Mouse (Mus musculus): ENCODE data around the gene Samd4. TPM values are rescaled to one million over a fixed set of nuclear protein-coding genes. Genes with fewer than 3 reads are reported as not detected.
"Not testable (repeated sequence)": the region's sequence is repeated elsewhere in the genome, so short reads cannot be mapped to it uniquely, and the experiment has no call there.

The Samd4 gene
- polyA plus RNA-seq, 2 experiments from 2014 or later = 0.07 TPM; not detected in 1

DNA sequence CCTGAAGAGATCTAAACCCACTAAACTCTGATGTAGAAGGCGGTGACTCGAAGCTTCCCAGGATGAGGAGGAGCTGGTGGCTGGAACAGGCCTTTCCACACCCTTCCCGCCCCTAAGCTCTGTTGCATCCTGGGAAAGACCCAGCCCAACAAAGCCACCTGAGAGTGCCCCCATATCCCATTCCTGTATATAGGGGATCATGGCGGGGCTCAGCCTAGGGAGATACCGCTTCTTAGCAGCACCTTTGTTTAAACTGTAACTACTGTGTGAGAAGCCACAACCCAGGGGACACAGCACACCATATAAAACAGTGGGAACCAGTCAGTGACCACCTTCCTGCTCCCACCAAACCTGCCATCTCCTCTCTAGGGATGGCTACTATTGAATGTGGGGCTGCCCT, 193.2 kb downstream of the Samd4 start:
- no peak for ATAC-seq

- no peak for ATAC-seq
These were observed 194.4 kb downstream of the Samd4 start for GRCm38 (mm10) chr14:47076956-47077575.

- ATAC-seq = no peak
These were observed 194.9 kb downstream of the Samd4 start for GRCm38 (mm10) chr14:47077576-47077970.

DNA sequence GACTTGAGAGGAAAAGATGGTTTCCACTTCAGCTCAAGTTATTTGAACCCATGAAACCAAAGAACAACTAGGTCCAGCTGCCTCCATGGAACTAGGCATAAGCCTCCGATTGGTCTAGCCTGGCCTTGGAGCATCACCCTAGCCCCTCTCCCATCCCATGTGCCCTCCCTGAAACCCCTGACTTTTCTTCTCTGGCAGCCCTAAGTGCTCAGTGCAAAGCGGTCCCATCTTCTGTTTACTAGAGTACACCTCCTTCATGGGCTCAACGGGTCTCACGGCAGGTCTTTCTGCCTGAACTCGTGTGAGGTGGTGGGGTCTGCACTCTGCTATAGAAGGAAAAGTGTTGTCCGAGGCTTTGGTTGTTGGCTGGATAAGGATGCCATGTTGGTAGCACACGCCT, 197.3 kb downstream of the Samd4 start:
- ATAC-seq = no peak

DNA sequence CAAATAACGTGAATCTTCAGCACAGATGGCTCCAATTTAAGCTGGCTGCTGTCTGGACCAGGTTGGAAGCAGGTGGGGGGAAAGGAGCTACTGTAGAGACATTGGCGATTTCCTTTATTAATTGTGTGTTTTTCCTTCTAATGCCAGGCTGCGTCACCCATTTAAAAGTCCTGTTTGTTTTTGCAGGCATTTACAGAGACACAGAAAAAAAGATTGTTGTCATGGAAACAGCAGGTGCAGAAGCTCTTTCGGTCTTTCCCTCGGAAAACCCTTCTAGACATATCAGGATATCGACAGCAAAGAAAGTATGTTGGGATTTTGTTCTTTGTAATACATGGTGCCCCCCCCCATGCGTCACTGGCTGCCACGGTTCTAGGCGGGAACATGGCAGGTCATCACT, 200.7 kb downstream of the Samd4 start:
- no peak for ATAC-seq

DNA sequence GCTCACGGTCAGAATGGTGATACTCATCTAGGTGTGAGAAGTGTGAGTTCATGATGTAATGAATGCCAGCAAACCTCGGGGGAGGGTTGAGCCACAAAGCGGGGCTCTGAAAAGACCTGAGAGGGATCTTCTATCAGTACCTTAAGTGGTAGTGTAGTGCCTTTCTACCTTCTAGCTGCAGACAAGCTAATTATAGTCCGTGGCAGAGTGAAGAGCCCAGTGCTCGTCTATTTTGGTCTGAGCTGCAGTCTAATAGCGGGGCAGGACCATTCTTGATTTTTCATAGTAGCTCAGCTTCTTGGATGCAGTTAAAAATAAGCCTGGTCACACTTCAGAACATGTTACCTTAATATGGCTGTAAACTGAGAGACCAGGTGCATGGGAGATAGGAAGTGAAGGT, 201.2 kb downstream of the Samd4 start:
- ATAC-seq = no peak

GRCm38 (mm10) chr14:47084686-47085085, 202.0 kb downstream of the Samd4 start:
- ATAC-seq = no peak

- ATAC-seq = no peak
These were observed 203.5 kb downstream of the Samd4 start for GRCm38 (mm10) chr14:47086123-47086522.

GRCm38 (mm10) chr14:47086743-47087142, 204.1 kb downstream of the Samd4 start:
- peak; percentile 84 for ATAC-seq

DNA sequence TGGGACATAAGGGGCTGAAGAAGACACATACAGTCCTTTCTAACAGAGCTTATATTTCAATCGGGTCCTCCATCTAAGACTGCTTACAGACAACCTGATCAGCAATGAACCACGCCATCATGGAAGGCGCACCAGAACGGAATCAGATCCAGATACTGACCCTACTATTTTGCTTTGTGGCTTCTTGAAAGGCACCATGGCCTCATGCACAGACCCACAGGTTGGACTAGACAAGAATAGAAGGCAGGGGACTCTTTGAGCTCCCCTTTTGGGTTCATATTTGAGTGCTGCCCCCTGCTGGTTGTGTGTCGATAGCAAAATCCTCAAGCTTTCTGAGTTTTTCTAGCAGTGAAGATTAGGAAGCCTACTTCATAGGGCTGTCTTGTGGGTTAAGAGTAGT, 204.5 kb downstream of the Samd4 start:
- ATAC-seq = peak; percentile 70

DNA sequence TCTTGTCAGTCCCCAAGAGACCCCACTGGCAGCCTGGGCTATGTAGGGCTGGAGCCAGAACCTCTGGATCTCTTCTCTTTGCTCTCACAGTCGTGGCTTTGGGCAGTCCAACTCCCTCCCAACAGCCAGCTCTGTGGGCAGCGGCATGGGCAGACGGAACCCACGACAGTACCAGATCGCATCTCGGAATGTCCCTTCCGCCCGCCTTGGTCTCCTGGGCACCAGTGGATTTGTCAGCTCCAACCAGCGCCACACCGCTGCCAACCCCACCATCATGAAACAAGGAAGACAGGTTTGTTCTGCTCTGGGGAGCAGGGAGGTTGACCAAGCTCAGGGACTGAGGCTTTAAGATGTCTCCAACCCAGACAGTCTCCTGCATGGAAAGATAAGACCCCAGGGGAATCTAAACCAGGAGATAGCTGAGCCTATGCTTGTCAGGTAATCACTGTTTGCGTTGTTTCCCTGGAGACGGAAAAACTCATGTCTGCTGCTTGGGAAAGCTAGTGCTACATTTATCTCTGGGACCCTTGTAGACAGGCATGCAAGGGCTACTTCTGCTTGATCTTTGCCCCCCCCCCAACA, 205.1 kb downstream of the Samd4 start:
- no peak for ATAC-seq

DNA sequence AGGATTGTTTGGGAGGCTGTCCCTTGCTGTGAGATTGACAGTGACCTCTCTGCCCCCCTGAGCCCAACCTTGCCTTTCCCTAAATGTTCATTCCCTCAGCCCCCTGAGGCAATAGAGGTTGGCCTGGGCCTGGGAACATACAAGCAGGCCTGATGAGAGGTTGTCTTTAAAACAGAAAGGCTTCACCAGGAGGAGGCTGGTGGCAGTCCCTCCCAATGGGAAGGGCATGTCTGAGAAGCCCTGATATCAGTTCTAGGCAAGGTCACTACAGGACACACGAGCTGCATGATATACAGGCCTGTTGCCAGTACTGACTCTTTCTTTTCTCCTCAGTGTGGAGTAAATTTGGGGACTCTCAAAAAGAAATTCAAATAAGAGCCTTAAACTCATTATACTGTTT, 205.7 kb downstream of the Samd4 start:
- ATAC-seq = no peak

DNA sequence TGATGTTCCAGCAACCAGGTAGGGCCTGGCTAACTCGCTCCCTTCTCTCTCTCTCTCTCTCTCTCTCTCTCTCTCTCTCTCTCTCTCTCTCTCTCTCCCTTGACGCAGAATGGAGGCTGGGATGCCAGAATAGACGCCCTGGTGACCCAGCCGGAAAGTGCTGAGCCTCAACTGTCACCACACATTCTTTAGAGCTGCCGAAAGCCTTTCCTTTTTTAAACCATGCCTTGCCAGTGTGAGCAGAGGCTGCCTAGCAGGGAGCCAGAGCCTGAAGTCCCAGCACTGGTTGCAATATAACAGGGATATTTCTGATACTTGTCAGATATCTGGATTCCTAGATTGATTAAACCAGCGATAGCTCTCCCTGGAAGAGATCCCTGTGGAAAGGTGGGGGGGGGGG, 206.5 kb downstream of the Samd4 start:
- ATAC-seq = no peak

- no peak for ATAC-seq
These were observed 209.3 kb downstream of the Samd4 start for GRCm38 (mm10) chr14:47091908-47092307.

DNA sequence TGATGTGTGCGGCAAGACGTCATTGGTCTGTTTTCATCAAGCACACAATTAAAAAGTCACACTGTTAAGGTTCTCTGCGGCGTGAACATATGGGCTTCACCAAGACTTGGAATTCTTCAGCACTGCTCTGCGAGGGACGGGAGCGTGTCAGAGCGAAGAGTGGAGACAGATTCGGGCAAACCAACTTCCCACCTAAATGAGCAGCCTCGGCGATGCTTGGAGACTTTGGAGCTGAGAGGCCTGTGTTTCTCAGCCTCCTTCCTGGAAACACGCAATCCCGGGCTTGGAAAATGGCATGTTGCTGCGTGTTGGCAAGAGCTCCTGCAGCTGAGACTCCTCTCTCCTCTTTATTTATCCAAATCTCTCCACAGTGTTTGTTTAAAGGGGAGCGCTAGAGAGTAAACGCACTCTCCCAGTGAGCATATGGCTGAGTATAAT, 210.7 kb downstream of the Samd4 start:
- ATAC-seq = no peak

GRCm38 (mm10) chr14:47095036-47095435, 212.4 kb downstream of the Samd4 start:
- no peak for ATAC-seq

GRCm38 (mm10) chr14:47096357-47096756, 213.7 kb downstream of the Samd4 start:
- ATAC-seq = no peak

- peak; percentile 75 for ATAC-seq
These were observed 221.9 kb downstream of the Samd4 start for GRCm38 (mm10) chr14:47104246-47105173.

DNA sequence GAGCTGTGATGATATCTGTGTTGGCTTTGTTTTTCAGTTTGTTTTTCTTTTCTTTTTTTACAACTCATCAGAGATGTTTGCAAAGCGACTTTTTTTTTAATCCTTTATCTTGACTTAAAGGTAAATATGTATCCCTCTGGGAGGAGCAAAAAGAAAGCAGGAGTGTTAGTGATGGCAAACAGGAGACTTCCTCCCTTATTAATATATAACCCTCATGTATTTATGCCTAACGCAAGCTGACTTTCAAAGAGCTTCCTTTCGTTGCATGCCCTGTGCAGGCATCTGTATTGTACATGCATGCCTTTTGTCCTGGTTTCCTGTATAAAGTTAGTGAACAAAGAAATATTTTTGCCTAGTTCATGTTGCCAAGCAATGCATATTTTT, 222.5 kb downstream of the Samd4 start:
- peak; percentile 21 for ATAC-seq

DNA sequence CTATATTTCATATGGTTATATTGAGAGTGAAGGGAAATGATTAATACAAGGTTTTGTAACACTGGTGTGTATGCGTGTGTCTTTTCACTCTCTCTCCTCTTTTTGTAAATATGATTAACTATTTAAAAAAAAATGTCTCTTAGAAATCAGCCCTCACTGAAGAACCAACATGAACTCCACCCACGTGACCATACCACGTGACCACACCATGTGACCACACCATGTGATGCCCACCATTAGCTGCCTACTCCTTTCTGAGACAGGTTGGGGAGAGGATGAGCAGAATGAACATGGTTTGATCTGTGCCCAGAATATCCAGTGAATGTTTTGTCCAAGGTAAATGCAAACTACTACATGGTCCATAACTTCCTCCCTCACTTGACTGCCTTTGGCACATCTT, 223.1 kb downstream of the Samd4 start:
- ATAC-seq = no peak

DNA sequence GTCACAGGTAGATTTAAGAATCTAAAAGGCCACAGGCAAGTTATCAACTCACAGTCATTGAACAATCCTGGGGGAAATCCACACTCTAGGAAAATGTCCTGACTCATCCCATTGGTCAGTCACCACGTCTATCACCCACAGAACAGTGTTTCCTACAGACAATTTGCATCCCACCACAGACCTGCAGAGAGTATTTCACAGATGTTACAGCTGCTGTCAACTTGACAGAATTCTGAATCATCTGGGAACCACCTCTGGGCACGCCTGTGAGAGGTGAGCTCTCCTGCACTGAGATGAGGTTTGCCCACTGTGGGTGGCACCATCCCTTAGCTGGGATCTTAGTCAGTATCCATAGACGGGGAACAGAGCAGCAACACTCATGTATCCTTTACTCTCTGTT, 224.8 kb downstream of the Samd4 start:
- no peak for ATAC-seq

DNA sequence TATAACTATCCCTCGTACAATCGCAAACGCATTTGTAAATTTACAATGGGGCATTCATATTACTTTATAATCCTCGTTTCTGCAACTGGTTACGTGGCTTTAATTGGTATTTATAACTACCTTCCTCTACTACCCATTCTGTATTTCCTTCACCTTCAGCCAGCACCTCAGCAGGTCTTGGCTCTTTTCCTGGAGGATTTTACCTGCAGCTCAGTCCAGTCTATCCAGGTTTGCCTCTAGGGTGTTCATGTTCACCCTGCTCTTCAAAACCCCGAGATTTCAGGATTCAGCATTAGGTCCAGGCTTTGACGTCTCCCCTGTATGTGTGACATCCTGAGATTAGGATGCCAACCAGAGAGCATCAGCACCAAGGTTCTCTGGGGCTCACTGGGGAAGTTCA, 227.7 kb downstream of the Samd4 start:
- not testable (repeated sequence) for ATAC-seq

DNA sequence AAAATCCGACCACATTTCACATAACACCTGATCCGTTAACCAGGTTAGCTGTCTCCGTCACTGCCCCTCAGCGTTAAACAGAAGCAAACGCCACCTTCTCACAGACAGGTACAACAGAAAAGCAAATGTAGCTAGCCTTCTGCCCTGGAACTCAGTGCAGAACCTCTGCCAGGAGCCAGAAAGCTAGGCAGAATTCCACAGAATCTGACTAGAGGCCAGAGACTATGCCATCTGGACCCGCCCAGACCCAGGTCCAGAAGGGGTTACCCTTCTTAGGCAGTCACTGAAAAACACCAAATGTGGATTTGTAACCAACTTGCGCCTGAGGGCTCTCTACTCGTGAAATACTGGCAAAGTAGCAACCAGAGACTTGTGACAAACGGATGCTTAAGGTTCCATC, 228.7 kb downstream of the Samd4 start:
- ATAC-seq = no peak

DNA sequence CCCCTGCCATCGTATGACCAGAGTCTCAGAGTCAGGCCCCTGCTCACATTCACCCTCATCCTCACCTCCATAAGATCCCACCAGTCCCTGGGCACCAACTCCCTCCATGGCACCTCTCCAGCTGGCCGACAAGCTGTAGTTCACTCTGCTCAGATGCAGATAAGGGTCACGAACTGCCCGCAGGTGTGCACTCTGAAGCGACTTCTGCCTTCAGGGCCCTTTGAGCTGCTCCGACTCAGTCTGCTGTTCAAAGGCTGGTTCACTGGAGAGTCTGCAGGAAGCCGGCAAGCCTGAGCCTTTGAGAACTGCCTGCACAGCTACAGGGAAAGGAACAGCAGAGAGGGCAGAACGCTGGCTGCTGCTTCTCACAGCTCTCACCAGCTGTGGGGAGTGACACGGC, 232.5 kb downstream of the Samd4 start:
- no peak for ATAC-seq
